Mouse (Mus musculus) layer of hippocampus, adult 9-10 months (tissue): ENCODE measurements around the gene Kif5c.
A peak's percentile ranks its signal among the peaks of the same experiment; 100 is the strongest.

ENCODE experiments used
- DNase-seq: peaks from one replicate; pipeline ENCODE4 v3.0.0; 2022; ENCODE audit warnings: low spot score

The Kif5c gene

DNA sequence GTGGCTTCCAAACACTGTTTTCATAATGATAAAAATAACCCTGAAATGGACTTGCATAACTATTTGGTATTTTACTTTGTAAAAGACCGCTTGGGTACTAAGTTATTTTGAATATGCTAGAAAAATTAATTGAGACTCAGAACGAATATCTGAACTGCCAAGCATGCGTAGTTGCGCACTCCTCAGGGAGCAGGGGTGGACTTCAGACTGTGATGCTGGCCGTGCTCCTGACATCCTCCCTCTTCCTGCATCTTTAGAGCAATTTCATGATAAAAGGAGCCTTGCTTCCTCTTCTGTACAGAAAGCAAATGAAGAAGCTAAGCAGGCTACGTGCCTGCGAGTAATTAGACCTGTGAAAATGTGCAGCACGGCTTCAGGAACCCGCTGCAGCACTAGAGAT is 101.2 kb downstream of the Kif5c start:
- no peak for DNase-seq

DNA sequence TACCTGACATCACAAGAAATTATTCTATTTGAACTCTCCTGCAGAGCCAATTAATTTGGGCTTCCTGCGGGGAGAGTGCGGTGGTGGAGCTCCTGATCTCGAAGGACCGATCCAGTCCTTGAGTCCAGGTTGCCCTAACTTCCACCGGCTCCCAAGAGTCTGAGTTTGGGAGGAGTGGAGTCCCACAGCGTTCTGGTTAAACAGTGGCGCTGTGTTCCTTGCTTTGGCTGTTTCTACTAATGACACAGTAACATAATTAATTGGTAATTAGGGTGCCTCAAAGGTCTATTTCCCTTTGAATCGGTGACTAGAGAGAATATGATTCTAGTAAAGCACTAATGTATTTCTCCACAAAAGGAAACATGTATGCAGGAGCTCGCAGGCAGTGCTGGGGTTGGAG is 103.2 kb downstream of the Kif5c start:
- DNase-seq, result no peak

DNA sequence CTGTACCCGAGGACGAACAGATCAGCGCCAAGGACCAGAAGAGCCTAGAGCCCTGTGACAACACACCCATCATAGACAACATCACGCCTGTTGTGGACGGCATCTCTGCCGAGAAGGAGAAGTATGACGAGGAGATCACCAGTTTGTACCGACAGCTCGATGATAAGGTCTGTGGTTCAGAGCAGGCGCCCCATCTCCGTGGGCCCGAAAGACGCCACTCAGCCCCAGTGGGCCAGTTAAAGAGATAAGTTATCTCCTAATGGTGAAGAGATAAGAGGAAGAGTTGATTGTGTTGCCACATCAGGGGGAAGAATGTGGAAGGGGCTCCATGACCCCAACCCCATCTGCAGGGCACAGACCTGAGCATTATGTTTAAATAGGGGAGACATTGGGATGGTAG is 103.9 kb downstream of the Kif5c start:
- DNase-seq, result no peak

DNA sequence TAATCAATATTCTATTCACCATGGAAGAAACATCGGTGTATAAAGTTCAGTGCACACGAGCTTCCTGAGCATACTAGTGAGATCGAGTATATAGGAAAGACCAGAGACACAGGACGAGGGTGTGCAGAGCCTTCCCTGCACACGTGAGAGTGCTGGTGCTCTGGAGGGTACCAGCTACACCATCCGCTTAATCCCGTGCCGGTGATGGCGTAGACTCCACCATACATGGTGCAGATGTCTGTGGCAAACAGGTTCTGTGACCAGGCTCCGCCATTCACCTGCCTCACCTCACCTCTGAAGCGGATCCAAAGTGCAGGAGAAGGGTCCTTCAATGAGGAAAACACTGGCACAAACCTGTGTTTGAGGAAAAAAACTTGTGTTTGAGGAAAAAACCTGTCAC is 107.6 kb downstream of the Kif5c start:
- DNase-seq, result no peak

DNA sequence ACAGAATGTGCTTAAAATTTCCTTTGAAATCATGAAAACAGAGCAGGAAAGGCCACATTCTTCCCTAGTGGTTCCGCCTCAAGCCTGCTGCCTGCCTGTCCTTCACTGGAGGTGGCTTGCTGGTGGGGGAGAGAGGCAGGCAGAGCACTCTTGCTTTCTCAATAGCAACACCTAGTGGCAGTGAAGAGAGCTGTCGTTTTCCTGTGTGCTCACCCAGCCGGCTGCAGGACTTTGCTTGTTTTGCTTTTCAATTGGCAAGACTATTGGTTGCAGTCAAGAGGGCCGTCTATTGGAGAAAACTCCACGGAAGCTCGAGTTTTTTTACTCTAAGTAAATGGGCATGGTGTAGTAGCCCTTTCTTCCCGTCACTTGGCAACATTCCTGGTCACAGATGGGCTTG is 108.1 kb downstream of the Kif5c start:
- DNase-seq, result peak; percentile 40

DNA sequence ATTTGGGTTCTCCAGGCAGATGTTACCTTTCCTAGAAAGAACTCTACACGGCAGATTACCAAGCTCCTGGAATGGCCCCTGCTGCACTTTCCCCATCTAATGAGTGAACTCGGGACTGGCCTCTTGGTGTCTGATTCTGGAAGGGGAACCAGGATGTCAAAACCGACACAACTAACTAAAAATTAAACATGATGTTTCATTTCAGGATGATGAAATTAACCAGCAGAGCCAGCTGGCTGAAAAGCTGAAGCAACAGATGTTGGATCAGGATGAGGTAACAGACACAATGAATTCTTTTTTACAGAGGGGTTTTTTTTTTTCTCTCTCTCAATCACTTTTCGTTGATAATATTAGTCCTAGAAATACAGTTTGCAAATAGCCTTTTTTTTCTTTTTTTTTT is 108.6 kb downstream of the Kif5c start:
- no peak for DNase-seq

DNA sequence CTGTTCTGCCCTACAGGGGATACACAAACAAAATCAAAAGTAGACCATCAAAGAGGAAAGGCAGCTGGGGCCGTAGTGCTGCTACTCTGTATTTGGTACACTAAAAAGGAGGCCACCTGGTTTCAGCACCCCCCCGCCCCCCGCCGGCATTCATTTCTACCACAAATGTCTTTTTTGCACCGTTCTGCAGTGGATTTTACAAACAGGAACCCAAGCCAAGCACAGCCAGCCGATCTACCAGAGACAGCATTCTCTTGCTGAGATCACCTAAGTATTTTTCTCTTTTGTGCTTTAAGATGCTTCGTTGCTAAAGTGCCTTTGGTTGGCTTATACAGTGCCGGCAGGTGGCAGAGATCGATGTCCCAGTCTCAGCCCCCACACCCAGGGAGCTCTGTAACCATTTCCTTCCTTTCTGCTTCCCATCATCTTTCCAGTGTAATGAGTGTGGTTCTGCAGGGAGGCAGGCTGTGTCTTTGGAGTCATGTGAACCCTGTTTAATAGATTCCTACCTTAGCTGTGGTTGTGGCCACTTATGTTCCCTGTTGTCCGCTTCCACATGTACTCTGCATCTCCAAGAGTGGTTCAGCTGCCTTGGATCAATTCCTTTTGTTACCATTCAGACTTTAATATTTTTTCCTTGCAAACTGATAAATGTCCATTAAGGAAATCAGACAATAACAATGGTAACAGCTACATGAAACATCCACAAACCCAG is 110.0 kb downstream of the Kif5c start:
- no peak for DNase-seq

DNA sequence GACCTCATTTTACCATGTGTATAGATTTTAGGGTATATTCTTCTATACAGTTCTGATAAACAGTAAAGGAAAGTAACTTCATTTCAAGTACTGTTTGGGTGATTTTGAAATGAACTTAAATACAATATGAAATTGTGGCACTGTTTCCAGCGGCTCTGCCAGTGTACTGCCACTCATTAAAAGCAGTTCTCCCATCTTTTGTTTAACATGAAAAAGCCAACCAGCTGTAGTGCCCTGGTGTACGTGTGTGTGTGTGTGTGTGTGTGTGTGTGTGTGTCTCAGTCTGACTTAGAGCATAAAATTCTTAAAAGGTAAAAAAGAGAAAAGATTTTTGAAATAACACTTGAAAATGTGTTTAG is 110.5 kb downstream of the Kif5c start:
- no peak for DNase-seq

DNA sequence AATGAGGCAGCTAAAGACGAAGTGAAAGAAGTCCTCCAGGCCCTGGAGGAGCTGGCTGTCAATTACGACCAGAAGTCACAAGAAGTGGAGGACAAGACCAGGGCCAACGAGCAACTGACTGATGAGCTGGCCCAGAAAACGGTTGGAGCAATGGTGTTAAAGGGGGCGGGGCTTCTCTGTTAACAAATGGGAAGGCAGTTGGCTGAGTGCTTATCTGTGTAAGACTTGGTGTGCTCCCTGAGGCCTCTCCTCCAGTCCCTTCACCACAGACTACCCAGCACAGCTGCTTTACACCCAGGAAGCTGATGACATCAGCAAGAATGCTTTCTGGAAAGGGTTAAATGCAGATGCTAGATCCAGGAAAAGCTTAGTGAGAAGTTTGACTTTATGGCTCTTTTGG is 111.1 kb downstream of the Kif5c start:
- no peak for DNase-seq

DNA sequence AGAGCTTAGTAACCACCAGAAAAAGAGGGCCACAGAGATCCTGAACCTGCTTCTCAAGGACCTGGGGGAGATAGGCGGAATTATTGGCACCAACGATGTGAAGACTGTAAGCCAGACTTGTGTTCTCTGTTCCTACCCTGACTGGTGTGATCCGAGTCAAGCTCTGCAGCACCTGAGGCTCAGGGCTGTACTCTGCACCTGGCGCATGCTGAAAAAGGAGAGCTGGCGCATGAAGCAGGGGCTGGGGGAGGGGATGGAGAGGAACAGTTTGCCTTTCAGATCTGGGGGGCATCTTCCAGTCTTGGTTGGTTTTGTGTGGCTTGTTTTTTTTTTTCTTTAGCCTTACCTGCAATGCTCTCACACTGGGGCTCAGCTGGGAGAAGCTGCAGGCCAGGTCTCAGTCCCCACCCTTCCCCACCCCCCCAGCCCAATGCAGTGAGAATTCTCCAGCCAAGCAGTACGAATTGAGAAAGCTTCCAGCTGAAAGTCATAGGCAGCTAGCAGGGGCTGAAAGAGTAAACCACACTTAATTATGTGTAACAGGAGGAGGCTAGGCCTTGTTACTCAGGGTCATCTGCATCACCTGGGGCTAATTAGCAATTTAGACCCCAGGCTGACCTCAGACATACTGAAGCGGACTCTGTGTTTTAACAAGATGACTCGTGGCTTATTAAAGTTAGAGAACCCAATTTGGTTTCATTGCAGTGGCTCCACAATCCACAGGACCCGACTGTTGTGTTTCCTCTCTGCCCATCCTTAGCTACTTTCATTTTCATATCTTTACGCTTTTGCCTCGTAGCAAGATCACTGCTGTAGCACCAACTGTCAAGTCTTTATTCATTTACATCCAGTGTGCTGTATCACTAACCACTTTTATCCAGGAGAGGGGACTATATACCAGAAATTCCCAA is 113.9 kb downstream of the Kif5c start:
- no peak for DNase-seq

DNA sequence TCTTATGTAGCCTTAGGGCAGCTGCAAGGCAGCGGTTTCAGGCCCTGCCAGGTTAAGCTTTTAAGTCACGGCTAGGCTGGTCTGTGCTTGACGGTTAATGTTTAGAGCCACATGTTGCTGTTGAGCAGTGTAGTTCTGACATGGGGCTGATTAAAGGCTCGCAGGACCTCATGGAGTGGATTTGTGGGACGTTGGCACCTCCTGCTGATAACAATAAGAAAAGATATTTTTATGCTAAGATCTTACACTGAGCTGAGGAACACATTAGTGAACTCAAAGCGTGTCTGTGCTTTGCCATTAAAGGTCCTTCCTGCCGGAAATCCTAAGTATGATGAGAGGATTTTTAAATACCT is 114.5 kb downstream of the Kif5c start:
- no peak for DNase-seq

DNA sequence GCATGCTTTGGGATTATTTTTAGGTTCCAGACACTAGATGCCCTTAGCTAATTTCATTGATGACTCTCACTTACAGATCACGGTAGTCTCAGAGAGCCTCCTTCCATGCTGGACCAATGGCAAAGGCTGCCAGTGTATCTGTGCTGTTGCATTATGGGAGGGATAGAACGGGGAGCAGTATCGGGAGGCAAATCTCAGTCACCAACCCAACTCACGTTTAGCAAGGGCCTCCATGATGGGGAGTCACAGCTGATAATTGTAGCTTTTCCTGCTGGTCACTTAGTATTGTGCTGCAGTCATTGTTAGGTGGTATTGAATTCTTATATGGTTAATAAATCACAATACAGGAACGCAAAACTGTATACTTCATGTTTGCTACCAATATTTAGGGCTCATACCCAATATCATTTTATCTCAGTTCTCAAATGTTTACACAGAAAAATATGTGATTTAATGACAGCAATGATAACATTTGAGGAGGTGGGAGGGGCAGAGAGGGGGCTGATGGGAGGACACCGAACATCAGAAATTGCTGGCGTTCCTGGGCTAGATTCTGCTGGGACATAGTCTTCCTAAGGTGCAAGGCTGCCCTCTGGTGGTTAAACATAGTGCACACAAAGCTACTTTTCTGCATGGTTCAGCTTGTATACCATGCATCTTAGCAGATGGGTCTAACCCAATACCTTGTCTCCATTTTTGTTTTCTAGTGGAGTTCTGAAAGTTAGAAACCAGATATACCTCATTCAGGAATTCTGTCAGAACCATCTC is 115.1 kb downstream of the Kif5c start:
- peak; percentile 74 for DNase-seq

DNA sequence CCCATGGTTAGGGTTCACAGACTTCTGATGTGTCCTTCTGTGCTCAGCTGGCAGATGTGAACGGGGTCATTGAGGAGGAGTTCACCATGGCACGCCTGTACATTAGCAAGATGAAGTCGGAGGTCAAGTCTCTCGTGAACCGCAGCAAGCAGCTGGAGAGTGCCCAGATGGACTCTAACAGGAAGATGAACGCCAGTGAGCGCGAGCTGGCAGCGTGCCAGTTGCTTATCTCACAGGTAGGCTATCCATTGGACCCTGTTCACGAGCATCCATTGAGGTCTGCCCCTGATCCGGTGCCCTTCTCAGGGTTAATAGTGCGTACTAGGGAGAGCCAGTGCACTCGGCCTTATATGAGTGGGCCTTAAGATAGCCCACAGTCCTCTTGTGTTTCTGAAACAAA is 116.3 kb downstream of the Kif5c start:
- DNase-seq, result no peak

DNA sequence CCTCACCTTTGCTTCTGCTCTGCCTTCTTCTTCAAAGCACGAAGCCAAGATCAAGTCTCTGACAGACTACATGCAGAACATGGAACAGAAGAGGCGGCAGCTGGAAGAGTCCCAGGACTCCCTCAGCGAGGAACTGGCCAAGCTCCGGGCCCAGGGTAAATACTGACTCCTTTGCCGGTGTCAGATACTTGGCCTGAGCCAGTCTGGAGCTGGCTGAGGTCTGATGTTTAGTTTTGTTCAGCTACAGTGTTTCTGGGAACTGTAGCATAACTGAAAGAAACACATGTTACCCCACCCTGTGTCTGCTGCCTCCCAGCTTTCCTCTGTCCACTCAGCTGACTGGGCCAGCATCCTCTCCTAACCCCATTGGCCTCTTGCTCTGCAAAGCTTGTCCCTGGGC is 119.9 kb downstream of the Kif5c start:
- no peak for DNase-seq

DNA sequence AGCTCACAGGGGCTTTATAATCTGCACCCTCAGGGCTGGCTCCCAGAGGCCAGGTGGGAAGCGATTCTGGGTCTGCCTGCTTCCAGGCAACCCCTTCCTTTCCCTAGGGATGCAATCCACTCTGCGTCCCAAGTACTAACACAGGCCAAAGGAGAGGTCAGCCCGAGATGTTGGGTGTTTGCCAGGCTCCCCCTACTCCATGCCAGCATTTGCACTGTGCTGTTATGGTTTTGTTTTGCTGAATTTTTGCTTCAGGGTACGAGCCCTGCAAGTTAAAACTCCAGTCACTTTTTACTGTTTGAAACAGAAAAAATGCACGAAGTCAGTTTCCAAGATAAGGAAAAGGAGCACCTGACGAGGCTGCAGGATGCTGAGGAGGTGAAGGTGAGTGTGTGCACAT is 121.9 kb downstream of the Kif5c start:
- no peak for DNase-seq

DNA sequence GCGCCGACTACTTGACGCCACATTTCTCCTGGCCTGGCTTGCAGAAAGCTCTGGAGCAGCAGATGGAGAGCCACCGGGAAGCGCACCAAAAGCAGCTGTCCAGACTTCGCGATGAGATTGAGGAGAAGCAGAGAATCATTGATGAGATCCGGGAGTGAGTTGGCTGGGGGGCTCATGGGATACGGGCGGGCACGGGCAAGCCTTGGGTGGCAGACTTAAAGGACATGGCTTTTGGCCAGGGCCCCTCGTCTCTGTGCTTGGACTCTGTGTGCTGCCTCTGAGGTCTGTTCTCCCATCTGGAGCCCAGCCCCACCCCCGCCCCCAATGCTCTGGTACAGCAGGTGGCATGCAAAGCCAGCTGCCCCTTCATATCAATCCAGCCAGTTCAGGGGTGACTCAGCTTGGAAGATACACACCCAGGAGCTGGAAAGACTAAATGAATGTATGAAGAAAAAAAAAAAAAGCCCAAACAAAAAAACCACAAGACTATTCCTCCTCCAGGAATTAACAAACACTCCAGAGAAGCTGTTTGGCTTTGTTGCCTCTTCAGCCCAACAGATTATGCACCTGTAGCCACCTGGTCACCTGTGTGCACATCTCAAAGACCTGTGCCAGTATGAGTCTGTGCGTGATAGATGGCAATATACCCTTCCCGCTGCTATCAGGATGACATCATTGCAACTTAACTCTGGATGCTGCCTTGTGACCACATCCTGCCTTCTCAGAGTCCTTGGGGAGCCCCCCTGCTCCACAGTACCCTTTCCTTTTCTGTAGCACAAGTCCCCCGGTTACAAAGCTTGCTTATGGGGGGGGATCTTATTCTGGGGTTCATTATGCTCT is 123.0 kb downstream of the Kif5c start:
- no peak for DNase-seq

DNA sequence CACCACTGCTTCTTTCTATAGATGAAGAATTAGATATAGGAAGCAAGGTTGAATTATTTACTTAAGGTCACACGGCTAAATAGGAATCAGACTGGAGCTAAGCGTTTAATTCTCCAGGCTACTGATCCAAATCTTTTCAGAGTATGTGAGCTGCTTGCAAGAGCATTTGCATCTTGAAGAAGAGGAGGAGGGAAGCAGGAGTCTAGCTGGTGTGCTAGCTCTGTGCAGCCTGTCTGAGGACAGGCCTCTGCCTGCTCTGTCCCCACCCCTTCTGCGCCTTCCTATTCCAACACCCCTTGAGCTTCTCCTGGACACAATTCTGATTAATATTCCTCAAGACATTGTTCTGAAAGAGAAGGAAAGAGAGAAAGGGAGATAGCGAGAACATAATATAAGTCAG is 123.8 kb downstream of the Kif5c start:
- no peak for DNase-seq

DNA sequence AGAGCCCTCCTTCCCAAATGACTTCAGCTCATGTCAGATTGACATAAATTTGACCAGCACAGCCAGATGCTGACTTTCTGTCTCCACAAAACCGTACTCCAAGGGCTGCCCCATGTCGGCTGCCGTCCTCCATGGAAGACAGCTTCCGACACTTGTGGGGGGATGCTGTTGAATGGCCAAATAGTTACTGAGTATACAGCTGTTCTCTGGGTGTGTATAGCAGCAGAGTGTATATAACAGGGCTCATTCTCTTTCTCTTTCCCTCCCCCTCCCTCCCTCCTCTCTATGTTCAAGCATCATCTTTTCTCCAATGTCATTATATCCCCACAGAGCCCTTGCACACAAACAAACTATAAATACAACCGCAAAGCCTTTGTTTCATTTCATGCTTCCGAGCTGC is 124.7 kb downstream of the Kif5c start:
- DNase-seq, result no peak

DNA sequence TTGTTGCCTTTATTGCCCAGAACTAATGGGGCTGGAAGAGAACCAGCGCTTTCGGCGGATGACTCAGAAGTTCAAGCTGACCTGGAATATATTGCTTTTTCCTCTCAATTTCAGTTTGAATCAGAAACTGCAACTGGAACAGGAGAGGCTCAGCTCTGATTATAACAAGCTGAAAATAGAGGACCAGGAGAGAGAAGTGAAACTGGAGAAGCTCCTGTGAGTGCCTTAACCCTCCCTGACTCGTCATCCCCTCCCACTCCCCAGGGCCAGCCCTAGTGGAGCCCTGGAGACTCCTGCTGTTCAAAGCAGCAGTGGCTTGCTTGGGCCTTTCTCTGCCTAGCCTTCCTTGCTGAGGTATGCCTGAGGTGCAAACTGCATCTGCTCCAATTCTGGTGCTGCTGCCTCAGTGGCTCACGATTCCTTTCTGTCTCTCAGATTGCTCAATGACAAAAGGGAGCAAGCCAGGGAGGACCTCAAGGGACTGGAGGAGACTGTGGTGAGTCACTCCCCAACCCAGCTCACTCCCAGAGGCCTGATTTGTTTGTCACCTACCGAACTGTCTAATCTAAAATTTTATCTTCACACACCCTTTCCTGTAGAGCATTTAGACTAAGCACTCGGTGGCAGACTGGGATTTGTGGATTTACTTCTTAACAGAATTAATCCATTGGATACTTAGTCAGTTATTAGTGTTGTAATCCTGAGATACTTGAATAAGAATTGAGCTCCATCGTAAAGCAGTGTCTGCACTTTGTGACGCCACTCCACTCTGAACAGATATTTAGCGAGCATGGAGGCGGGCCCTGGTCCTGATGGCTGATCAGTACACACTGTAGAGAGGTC is 125.4 kb downstream of the Kif5c start:
- DNase-seq, result no peak

DNA sequence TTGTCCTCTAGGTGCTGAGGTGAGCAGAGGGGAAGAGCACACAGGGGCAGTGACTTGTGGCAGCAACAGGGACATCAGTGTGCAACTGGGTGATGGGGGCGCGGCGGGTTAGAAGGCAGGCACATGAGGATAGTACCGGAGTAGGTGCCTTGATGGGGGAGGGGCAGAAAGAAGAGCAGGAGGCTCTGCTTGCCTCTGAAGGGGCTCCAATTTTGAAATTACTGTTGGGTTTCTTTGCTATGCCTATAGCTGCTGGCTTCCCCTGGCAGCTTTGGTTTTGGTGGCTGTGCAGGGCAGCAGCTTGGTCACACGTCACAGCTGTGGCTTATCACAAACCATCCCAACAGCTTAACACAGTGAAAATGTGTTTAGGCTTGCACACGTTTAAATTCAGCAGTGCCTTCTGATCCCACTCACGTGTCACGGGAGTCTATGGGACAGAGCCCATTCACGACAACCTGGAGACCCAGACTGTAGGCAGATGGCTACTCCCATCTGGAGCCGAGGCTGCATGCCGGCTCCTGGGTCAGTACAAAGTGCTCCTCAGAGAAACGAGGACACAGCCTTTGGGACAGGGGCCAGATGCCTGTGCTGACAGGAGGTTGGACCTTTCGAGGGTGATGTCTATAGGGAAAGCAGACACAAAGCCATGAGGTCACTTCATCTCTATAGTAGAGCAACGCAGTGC is 126.1 kb downstream of the Kif5c start:
- DNase-seq, result no peak

DNA sequence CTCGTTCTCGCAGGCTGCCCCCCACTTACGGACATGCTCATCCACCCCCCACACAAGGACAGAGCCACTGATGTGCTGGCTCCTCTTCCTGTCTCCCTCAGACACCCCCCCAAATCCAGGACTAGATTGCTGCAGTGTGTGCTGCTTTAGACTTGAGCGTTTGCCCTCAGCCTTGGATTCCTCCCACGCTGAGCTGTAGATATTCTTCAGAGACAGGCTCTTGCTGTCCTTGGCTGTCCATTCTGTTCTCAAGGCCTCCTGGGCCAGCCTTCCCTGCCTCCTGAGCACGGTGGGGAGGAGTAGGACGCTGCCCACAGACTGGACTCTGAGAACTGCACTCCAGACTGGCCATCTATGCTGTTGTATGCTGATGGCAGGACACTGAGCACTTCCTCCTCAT is 127.8 kb downstream of the Kif5c start:
- no peak for DNase-seq
